Mouse (Mus musculus) thymus, adult 18-20 months (tissue): ENCODE results near the gene Fjx1.

Source experiments
- DNase-seq, 2 experiments: peaks; one replicate each; pipeline ENCODE4 v3.0.0; 2022; ENCODE audit warnings: mixed read lengths in 2 of 2

Fjx1 gene

GRCm38 (mm10) chr2:102451671-102452549 is at the start of gene Fjx1:
TSS of gene Fjx1 (minus strand) at chr2:102452499.
- peak; percentile 15 to 18 for DNase-seq

DNA sequence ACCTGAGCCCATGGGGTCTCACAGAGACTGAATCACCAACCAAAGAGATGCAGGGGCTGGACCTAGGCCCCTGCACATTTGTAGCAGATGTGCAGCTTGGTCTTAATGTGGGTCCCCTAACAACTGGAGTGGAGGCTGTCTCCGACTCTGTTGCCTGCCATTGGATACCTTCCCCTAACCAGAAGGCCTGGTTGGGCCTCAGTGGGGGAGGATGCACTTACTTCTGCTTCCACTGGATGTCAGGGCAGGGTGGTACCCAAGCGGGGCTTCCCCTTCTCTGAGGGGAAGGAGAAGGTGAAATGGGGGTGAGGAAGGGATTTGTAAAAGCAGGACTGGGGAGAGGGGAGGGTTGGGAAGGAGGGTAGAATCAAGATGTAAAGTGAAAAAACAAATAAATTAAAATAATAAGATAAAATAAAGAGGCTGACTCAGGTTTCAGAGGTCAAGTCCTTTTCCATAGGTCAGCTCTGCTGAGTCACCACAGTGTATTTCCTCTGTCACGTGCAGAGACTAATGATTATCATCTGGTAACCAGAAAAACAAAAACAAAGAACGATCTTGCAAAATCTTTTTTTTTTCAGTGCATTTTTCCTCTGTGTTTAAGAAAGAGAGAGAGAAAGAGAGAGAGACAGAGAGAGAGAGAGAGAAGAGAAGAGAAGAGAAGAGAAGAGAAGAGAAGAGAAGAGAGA is 47.8 kb upstream of the Fjx1 start:
- no peak for DNase-seq

GRCm38 (mm10) chr2:102480738-102481137 is 28.4 kb upstream of the Fjx1 start:
- DNase-seq, result no peak

DNA sequence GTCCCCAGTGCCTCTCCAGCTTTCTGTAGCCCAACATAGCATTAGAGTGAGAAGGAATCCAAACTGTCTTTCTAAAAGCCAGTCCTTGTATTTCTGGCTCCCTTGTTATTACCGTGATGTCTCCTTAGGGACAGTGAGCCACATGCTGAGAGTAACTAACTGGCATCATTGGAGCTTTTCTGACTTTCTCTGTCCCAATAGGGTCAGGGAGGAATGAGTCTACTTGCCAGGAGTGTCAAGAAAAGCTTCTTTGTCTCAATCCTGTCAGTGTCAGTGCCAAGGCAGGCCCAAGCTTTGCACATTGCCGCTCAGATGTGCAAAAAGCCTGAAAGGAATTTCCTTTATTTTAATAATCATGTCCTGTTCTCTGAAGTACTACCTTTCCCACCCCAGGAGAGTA is 23.8 kb upstream of the Fjx1 start:
- DNase-seq, result no peak

DNA sequence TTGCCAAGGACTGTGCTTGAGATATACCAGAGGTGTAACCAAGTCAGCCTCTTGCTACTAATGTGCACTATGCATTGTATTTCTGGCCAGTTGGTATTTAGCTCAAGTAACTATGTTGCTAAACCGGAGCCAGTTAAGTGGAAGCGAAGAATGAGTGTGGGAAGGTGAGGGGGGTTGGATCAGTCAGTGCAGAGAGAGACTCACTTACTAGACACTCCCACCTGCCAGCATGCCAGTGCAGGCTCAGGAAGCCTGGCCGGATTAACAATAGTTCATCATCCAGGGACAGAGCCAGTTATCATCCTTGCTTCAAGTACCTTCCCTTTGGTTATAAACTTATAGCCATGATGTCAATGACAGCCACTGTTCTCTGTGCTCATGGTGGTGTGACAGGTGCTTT is 16.3 kb upstream of the Fjx1 start:
- no peak for DNase-seq

- no peak for DNase-seq
These were observed 12.0 kb upstream of the Fjx1 start for GRCm38 (mm10) chr2:102464342-102464732.

DNA sequence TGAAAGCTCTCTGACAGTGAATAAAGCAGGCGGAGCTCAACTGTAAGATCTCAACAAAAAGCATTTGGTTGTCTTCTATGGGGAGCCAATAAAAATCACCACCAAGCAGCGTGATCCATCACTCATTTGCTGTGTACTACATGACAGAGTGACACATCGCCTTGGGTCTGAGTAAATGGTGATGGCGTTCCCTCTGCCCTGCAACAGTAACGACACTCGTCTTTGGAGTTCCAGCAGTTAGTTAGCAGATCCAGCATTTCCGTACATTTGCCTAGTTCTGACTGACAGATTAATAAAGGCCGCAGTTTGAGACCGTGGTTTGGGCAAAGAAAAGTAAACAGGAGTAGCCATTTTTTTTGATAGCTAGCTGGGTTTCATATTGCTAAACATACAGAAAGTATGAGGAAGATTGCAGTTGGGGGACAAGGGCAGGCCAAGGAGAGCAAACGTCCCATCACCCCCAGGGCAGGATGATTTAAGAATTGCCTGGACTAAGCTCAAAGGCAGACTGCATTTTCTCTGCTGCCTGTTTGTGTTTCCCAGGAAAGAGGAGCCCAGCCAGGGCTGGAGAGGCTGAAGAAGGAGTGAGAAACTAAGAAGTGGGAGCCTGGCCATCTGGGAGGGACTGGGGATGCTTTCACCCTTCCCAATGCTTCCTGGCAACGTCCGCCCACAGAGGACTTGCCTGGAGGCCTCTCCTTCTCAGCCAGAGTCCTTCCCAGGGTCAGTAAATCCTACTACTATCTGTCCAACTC is 11.5 kb upstream of the Fjx1 start:
- DNase-seq, result no peak

- no peak for DNase-seq
These were observed 9.2 kb upstream of the Fjx1 start for GRCm38 (mm10) chr2:102461491-102461890.

DNA sequence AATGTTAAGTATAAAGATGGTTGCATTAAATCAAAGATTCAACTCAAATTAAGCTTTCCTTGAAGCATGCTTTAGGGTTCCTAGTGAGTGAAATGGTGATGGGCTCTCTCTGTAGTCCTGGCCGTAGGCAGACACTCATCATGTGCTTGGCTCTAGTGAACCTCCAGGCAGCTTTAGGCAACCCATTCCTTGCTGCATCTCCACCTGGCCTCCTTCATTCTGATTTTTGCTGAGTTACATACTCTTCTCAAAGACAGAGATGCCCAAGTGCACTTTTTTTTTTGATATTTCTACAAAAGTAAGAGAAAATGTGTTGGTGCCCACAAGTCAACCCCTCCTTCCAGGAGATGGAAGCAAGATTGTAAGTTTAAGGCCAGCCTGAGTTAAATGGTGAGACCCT is 2.8 kb upstream of the Fjx1 start:
- no peak for DNase-seq

DNA sequence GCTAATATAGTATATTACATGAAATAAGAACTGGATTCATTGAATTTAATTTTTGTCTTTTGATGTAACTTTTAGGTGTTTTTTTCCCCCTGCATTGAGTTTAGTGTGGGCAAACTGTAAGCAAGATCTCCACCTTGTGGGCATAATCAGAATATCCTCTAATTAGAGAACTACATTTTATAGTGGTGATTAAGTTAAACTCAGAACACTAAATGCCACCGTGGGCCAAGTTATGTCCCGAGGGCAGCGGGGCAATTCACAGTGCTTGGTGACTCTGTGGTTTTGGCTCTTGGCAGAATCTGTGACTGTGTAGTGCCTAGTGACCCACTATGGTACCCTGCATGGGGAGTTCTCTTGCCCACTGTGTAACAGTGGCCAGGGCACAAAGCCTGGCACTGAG is 1.1 kb upstream of the Fjx1 start:
- DNase-seq, result no peak

- peak; percentile 4 to 14 for DNase-seq
These were observed 1.3 kb downstream of the Fjx1 start for GRCm38 (mm10) chr2:102450761-102451670.

DNA sequence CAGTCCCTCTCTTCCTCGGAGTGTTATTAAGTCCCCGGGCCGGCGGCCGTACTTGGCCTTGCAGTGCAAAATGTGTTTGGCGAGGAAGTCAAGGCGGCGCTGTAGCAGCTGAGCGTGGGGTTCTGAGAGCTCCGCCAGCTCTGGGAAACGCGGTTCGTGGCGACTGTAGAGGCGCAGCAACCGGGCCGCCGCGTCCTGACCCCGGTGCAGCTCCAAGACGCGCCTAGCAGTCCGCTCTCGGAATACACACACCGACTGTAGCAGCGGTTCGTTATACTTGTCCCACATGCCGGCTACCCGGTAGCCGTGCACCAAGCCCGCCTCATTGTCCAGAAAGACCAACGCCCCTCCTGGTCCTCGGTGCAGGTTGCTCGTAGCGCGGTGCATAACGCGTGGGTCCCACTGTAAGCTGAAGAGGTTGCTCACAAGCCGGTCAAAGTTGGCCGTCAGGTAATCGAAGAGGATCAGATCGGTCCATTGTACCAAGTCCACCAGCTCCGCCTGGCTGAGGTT is 2.0 kb downstream of the Fjx1 start:
- peak; percentile 4 to 7 for DNase-seq

- DNase-seq, result no peak
These were observed 2.6 kb downstream of the Fjx1 start for GRCm38 (mm10) chr2:102449630-102450247.

DNA sequence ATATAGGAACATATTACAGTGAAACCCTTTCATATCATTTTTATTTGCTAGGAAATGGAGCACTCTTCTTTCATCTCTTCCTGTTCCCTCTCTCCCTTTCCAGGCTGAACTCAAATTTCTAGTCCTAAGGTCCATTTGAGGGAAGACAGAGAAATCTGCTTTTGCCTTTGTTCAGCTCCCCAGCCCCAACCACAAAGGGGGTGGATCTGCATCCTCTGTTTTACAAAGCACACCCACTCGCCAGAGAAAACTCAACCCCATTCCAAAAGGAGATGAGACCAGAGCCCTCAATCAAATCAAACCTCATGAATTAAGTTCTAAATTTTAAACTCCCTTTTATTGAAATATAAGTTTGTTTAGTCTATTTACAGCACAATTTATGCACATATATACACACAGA is 3.2 kb downstream of the Fjx1 start:
- DNase-seq, result no peak

DNA sequence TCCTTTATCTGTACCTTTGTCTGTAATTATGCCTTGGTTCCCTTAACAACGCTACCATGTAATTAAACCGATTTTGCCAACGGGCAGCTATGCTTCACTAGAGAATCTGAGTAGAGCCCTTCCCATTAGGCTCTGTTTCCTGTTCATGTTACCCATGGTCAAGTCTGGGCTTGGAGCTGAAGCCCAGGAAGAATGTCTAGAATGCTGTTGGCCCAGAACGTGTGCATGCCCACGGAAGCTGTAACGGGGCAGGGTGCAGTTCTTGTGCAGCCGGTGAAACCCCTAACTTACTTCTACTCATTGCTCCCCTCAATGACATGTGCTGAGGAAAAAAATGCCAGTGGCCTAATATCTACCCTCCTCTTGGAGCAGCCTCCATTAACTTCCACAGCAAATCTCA is 4.5 kb downstream of the Fjx1 start:
- DNase-seq, result no peak

DNA sequence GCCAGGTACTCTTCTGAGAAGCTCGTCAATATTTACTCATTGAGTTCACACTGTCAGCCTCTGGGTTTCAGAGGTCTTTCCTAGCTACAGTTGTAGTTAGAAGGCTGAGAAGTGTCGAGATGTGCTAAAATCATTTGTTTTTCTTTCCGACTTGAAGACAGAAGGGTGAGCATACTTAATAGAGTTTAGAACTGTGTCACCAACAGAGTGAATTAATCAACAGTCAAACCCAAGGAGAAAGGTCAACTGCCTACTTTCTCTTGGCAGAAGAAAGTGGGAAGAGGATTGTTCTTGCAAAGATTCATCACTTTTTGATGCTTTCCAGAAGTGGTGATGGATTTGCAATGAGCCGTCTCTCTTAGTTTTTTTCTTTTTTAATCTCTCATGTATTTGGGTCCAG is 5.4 kb downstream of the Fjx1 start:
- DNase-seq, result no peak

DNA sequence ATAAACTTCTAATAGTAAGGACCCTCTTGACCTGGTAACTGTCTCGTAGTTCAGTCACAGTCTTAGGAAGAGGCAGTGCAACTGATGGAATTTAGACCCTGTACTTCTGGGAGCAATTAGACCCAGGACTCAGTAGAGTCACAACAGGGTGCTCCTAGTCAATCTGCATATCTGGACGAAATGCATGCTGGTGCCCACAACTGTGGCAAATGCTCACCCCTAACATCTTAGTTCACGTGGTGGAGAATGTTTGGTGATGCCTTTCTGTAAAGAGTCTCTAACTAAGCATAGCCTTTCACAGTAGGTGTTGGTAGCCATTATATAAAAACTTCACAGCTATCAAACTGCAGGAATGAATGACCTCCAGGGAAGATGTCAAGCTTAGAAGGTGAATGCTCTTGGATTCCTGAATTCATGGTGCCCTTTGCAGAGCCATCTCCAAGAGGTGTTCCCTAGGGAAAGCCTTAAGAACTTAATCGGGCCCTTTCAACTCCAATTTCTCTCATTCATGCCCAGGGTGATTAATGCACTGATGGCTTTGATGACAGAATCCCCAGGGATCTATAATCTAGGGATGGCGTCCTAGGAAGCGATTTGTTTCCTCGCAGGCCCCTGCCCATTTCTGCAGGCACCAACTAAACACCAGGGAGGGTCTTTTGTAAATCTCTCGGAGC is 14.8 kb downstream of the Fjx1 start:
- no peak for DNase-seq

DNA sequence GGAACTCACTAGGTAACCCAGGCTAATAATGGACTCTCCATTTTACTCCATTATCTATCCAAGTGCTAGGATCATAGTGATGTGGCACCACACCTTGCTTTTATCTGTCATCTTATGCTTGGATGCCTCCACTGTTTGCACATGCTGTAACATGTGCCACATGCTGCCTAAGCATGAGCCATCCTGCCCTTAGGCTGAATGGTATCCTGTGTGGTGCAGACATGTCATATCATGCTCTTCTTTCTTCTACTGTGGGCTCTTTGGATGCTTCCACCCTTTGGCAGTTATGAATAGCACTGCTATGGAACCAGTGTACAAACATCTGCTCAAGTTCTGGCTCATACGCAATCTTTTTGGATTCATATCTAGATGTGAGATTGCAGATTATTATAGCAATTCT is 18.4 kb downstream of the Fjx1 start:
- DNase-seq, result no peak

DNA sequence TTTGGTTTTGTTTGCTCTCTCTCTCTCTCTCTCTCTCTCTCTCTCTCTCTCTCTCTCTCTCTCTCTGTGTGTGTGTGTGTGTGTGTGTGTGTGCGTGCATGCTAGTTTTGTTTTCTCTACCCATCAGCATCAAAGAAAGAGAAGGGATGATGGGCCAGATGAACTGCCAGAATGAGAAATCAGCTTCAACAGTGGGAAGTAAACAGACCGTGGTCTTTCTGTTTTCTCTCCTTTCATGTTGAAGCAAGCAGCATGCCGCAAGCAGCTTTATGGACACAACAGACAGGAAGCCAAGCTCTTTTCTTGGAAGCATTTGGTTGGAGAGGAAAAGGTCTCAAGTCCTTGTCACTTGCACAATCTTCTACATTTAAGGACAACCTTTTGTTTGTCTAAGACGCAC is 21.2 kb downstream of the Fjx1 start:
- no peak for DNase-seq

- no peak for DNase-seq
These were observed 24.3 kb downstream of the Fjx1 start for GRCm38 (mm10) chr2:102427974-102428373.

- no peak for DNase-seq
These were observed 25.9 kb downstream of the Fjx1 start for GRCm38 (mm10) chr2:102426434-102426833.
